Mouse (Mus musculus) cortical plate, adult 2 months (tissue): Measurements from ENCODE around the gene Ttc21a.

ENCODE experiments used
- CTCF ChIP-seq: fragments of 200-500 bp; IDR thresholded peaks from 2 replicates; pipeline ENCODE4 v1.5.1; 2011; ENCODE audit warnings: mild to moderate bottlenecking, control low read depth, low read length; ENCODE audit not compliant: insufficient read depth; ENCODE audit errors: extremely low read depth
- POLR2A ChIP-seq: fragments of 200-500 bp; IDR thresholded peaks from 2 replicates; pipeline ENCODE4 v1.6.1; 2011; ENCODE audit warnings: mild to moderate bottlenecking, low read length, control low read depth; ENCODE audit not compliant: insufficient read depth; ENCODE audit errors: extremely low read depth

DNA sequence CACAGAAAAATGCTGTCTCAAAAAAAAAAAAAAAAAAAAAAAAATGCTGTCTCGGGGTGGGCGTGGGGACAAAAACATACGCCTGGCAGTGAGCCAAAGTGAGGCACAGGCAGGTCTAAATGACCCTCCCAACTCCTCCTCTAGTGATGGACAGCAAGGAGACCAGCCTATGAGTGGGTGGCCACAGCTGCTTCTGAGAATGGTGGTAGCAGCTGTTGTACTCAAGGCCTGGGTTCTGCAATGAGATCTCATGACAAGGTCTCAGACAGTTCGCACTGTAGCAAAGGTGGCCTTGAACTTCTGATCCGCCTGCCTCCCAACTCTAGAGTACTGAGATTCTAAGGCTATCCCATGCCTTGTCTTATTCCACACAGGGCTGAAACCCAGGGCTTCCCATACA, 4.0 kb downstream of the Ttc21a start:
- TF ChIP-seq POLR2A (no peak), CTCF (no peak)
